Mouse (Mus musculus): ENCODE measurements around the gene Mef2c.
A peak's percentile ranks its signal among the peaks of the same experiment; 100 is the strongest.

Mef2c gene

DNA sequence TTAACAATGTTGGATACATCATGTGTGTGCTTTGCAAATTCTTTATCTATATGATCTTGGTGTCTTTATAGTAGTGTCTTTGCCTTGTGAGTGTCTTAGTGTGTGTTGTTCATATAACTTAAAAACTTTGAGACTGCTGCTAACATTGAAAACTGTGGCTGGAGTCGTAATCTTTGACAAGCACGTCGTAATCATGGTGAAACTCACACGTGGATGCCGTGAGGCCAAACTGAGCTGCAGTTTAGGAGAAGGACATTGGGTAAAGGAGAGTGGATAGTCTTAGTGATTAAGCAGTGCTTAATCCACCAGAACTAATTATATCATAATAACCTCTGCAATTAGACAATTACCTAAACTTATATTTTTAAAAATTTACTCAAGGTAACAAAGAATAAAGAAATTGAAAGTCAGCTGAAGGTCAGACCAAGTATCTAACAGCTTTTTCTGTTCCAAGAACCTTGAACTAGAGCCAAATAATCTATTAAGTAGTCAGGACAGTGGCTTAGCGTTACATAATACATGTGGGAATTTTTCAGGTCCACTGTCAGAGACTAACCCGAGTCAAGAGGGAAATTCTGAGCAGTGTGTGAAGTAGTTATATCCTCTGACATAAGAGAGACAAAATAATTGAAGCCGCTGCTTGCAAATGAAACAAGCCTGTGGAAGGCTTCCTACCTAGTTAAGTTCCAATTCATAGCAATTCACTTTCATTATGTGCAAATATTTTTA, 70.2 kb downstream of the Mef2c start:
- no peak for DNase-seq

DNA sequence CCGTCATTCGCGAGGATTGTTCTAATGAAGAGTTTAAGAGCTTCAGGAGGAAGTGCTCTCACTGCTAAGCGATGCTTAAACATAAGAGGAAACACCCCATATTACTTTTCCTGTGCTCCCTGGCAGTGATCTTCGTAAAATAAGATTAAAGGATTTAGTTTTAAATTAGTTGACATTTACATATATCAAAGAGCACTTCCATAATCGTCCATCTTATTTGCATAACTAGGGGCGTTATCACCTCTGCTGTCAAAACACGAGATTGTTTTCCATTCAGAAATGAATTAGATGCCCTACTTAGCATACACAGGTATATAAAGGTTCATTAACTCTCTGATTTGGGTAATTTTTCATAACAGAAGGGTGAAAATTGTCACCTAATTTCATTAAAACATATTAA, 71.0 kb downstream of the Mef2c start:
- no peak for DNase-seq

DNA sequence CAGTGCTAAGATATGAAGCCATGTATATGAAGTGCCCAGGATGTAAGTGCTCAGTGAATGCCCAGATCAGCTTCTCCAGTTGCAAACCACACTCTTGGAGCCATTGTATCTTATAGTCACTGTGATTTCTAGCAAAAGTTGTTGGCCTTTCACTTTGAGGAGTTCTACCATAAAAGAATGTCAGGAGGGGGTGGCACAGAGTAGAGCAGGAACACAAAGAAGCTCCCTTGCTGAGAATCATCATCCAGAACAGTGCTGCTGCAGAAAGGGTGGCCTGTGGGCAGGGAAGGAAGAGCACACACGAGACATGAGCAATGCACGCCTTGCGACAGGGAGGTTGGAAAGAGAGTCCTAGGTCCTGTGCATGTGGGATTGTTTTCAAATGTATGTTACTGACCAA, 75.6 kb downstream of the Mef2c start:
- DNase-seq: no peak

GRCm38 (mm10) chr13:83580856-83581255, 77.0 kb downstream of the Mef2c start:
- DNase-seq: no peak

DNA sequence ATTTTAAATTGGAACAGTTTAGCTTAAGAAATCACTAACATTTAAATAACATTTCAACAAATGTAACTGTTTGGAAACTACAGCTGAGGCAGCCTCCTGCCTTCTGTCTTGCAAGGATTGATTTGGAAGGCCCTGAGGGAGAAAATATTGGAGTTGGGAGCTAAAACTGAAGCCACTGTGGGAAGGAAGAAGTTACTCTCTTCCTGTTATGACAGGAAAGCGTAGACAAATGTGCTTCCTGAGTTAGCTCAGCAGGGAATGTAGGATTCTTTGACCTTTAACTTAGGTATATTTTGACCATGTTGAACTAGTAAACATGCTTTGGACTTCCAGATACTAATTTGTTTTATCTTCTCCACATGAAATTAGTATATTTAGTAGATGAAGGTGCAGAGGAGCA, 78.7 kb downstream of the Mef2c start:
- DNase-seq: no peak

DNA sequence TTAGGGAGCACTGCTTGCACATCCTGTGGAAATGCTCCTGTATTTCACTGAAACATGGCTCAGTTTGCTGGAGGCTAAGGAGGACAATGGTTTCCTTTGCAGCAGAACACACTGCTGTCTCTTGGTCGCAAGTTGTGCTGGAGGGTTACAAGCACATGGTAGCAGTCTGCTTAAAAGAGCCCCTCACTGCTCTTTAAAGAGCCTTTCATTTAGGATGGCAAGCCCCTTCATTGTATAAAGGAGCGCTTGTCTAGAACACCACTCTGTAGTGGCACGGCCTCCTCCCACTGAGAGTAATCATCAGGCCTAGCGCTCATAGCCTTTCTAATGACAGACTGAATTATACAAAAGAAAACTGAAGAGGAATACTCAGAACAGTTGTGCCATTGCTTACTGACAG, 80.0 kb downstream of the Mef2c start:
- no peak for DNase-seq

DNA sequence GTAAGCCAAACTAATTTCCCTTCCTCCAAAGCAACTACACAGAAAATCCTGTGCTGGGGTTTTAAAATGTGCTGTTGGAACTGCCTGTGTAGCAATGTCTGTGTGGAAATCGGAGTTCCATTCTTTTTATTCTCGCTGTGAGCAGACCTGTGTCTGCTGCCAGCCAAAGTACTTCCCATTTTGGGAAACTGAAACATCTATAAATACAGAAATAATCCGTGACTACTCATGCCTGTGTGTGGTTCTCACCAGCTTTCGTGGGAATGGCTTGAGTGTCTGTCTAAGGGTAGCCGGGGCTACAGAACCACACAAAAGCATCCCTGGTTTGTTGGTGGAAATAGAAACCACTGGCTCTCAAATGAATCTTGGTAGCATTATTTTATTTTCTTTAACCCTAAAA, 81.5 kb downstream of the Mef2c start:
- no peak for DNase-seq

- DNase-seq: no peak
Measured at GRCm38 (mm10) chr13:83588186-83588585, 84.4 kb downstream of the Mef2c start.

- DNase-seq: no peak
Measured at GRCm38 (mm10) chr13:83590886-83591285, 87.1 kb downstream of the Mef2c start.

- DNase-seq: no peak
Measured at GRCm38 (mm10) chr13:83595429-83595828, 91.6 kb downstream of the Mef2c start.

GRCm38 (mm10) chr13:83596989-83597738, 93.3 kb downstream of the Mef2c start:
- DNase-seq: no peak

- no peak for DNase-seq
Measured at GRCm38 (mm10) chr13:83597739-83598210, 93.9 kb downstream of the Mef2c start.

GRCm38 (mm10) chr13:83600301-83600700, 96.5 kb downstream of the Mef2c start:
- DNase-seq: no peak

DNA sequence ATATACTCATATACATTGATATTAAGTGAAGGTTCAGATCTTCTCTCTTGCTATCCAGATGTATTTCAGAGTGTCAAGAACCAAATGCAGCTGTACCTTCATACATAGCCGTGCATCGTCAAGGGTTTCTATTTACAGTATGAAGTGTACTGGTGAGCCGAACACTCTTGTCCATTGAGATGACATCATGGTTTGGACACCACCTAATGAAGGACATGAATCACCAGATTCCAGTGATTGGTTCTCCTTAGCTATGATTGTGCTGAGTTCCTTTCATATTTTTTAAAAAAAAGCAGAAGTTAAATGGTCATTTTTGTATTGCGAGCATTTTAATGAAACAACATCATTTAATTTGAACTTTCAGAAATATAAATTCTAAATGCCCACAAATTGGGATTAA, 97.9 kb downstream of the Mef2c start:
- DNase-seq: no peak

DNA sequence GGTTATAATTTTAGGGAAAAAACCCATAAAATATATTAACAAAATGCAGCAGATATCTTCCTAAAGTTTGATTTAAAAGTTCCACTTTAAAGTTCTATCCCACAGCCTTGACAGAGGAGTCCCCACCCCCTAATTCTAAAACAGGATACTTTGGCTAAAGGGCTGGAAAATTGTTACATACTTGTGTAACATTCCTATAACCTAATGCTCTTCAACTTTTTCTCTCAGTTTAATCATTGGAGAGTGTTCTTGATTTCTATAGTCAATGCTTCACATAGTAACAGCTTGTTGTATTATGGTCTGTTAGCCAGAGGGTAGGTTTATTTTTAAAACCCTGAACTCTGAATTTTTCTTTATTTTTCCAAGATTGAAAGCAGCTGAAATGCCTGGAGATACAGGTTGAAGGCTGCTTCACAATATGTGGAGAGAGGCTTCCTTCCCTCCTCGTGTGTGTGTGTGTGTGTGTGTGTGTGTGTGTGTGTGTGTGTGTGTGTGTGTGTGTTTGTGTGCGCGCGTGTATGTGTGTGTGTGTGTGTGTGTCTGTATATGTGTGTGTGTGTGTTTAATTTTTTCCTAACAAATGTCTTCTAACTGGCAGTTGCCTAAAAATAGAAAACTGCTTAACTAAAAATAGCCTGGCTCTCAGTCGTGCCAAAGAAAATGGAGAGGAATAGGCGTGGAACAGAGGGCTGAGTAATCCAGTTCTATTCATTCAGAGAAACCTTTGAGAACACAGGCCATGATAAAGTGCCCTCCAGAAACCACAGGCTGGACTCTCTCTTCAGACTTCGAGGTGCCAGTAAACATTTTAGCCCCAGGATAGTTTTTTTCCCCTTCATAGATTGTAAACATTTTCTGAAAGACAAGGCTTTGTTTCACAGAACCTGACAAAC, 99.8 kb downstream of the Mef2c start:
- peak; percentile 46 for DNase-seq

DNA sequence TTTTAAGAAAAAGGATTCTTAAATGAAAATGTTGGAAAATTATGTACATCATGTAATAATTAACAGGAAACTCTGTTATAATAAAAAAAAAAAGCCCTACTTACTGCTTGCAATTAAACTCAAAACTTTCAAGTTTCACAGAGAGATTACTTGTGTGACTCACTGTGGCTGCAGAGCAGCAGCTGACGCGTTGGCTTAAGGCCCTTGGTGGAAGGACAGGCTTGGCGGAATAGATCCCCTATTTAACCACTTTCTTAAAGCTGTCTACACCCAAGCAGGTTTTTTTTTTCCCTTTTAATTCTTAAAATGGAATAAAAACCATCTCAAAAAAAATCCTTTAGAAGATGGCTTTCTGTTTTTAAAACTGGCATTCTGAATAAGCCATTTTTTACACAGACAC, 100.5 kb downstream of the Mef2c start:
- peak; percentile 27 for DNase-seq

DNA sequence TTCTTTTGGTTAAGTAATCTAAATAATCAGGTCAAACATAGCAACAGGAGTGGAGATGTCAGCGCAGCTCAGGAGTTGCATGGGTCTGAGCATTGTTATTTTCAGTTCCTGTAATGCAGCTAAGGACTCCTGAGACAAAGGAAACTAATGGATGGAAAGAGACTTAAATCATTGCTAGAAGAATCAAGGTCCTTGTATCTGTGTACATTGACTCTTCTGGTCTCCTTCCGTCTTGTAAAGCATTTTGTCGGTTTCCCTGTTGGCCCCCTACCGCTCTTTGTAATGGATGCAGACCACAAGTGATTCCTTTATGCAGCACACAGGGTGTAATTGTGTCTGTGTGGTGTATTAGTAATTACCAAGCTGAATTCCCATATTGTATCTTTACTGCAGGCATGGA, 101.0 kb downstream of the Mef2c start:
- no peak for DNase-seq

DNA sequence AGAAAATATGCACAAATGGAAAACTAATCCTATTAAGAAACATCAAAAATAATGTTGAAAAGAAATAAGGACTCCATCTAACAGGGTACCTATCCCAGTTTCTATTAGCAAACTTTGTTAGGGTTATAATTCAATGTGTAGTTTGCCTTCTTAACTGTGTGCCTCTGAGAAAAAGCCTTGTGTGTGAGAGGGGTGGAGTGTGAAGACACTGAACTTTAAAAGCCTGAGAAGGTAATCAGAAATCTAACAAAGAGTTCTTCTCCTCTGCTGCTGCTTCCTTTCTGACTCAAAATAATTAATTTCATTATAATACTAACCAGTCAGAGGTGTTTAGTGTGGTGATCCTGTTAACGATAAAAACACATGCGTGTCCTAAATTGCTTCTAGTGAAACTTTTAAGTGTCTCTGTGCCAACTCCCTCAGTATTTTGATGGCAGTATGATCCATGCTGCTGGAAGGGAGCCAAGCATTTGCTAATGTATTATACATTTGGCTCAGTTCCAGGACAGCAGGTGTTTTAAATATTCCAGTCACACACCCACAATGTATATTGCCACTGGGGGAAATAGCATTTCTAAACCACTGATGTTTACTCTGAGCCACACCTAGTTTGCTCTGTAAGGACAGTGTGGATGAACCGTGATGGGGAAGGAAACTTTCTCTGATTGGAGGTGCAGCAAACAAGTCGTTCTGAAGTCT, 104.2 kb downstream of the Mef2c start:
- DNase-seq: peak; percentile 30

DNA sequence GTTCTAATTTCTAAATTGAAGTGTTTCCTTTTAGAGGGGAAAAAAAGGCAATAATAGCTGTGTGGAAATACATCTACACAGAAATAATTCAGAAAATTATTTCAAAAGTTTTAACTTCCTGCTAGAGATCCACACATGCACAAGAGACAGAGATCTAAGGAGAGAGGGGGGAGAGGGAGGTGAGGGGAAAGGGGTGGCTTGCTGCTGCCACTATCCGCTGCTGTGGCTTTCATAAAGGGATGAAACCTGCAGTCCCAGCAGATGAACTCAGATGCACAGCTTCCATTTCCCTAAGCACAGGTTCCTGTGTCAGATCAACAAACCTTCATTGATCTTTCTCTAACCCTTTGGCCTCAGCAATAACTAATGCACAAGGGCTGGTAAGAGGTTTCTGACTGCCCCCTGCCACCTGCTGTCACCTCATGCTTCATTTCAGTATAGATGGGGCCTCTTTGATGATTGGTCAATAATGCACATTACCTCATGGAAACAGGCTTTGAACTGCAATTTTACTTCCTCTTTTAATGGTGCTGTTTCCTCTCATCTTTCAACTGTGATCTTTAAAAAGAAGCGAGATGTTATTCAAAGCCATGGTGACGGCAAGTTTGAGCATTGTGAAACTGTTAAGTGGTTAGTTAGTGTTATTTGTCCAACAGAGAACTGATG, 105.2 kb downstream of the Mef2c start:
- no peak for DNase-seq

GRCm38 (mm10) chr13:83609517-83609878, 105.7 kb downstream of the Mef2c start:
- no peak for DNase-seq

DNA sequence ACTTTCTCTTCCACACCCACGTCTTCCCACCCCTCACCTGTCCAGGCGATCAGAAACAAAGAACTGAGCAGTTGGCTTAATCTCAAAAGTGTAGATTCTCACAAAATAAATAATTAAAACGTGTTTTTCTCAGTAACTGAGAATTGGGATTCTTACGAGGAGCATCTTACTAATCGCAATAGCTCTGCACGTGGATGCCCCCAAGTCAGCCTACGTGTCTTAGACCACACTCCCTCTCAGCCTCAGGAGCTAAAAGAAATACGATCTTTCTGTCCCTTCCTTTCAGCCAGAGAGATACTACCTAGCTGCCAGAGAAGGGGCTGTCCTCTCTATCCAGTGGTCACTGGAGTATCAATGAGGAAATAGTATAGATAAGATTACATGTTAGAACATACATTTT, 106.3 kb downstream of the Mef2c start:
- no peak for DNase-seq

GRCm38 (mm10) chr13:83612195-83612594, 108.4 kb downstream of the Mef2c start:
- DNase-seq: peak; percentile 18

All from kidney, postnatal 14 days (tissue).